ENCODE assay signal across 8 mouse cellular contexts in genomic region chr13:13538585-13539300, GRCm38 (mm10). TPM values are rescaled to one million over a fixed set of nuclear protein-coding genes. Genes with fewer than 3 reads are reported as not detected.
DNase-seq lines count a peak whose midpoint lies in the region; ATAC-seq and TF ChIP-seq lines count a peak whose summit lies in the region.

No protein-coding gene starts in this region.

- no peak overlapping the region for H3K9ac ChIP-seq in heart, embryonic 12.5 days

- H3K27ac ChIP-seq in heart, embryonic 12.5 days (ENCODE audit: poor library complexity, severe bottlenecking), result peak overlapping the region; percentile 83

- no peaks in the 10 kb centered on the region for H3K27me3 ChIP-seq in C2C12 (ENCODE audit: control insufficient read depth, insufficient read depth, insufficient read length)
- H3K27me3 ChIP-seq in heart, embryonic 12.5 days (replicated peaks), result no peaks in the 10 kb centered on the region

- no peak overlapping the region for H3K4me2 ChIP-seq in heart, embryonic 12.5 days

- DNase-seq in frontal cortex, postnatal 25 days (ENCODE audit: low spot score in 2 of 2), result no peak
- peak; percentile 73 for DNase-seq in brain, adult 2 months (ENCODE audit: low read depth, low spot score)
- peak; percentile 28 for DNase-seq in liver
- DNase-seq in naive thymus-derived CD4-positive, alpha-beta T cell, adult 2 months (ENCODE audit: low read depth), result peak; percentile 75
- no peak for DNase-seq in layer of hippocampus, postnatal 10 days (ENCODE audit: low spot score in 2 of 2)

- 8% methylated on average over 4 of the region's 4 CpGs for WGBS in heart, embryonic 12.5 days

- no peaks in the 10 kb centered on the region for H3K79me2 ChIP-seq in C2C12 (ENCODE audit: control insufficient read depth, insufficient read depth)

- H3K9me3 ChIP-seq in heart, embryonic 12.5 days (replicated peaks), result no peaks in the 10 kb centered on the region

- no peak overlapping the region for H3K4me3 ChIP-seq in C2C12 (ENCODE audit: insufficient read depth, poor library complexity, severe bottlenecking)
- H3K4me3 ChIP-seq in heart, embryonic 12.5 days, result no peak overlapping the region

- no peak overlapping the region for H3ac ChIP-seq in C2C12 (ENCODE audit: control insufficient read depth, insufficient read length, low read depth)

- H3K4me1 ChIP-seq in heart, embryonic 12.5 days (replicated peaks), result peaks cover 19% of the 10 kb centered on the region

- no peaks in the 10 kb centered on the region for H3K79me3 ChIP-seq in C2C12 (ENCODE audit: low read depth)

- no peak for TF ChIP-seq CTCF in C2C12 (IDR thresholded peaks at IDR 0.05; ENCODE audit: control insufficient read depth, insufficient read depth, insufficient read length)

- ATAC-seq in frontal cortex, adult (ENCODE audit: low TSS enrichment), result peak; percentile 52
- ATAC-seq in heart, embryonic 12.5 days (ENCODE audit: insufficient number of reproducible peaks, low FRiP score), result peak; percentile 91

- no peaks in the 10 kb centered on the region for H3K36me3 ChIP-seq in C2C12 (ENCODE audit: control insufficient read depth, insufficient read depth)
- H3K36me3 ChIP-seq in heart, embryonic 12.5 days, result no peaks in the 10 kb centered on the region

TF ChIP-seq in C2C12, 6 proteins besides CTCF, POLR2A, EP300 and RAD21:
- TF ChIP-seq MAX (IDR thresholded peaks at IDR 0.05) (peak; percentile 15), USF1 (IDR thresholded peaks at IDR 0.05; ENCODE audit: low read depth) (no peak), MYOD1 (IDR thresholded peaks at IDR 0.05; ENCODE audit: control insufficient read depth, insufficient read length, low read depth) (no peak)

RNA-seq across cellular contexts. Expression of gene Lyst, which starts 51.5 kb away (rescaled TPM):
- 1.7 TPM for polyA plus RNA-seq in C2C12 (2012; fragmentation: generic; extraction: Trizol)
- 4.3 and 4.9 TPM in 2 replicates for polyA plus RNA-seq in heart, embryonic 12.5 days (2016; fragmentation: Nextera tagmentation; extraction: Ambion mirVana)
- total RNA-seq in layer of hippocampus, postnatal 10 days (2021), result 10 to 100 TPM; 44.3 to 47.5 TPM

Comparison
In these comparisons a context has a peak if more than half of its experiments do, and no peak if none do; other contexts are left out.
1. DNase-seq: peak in brain, adult 2 months (single experiment), liver (single experiment) and naive thymus-derived CD4-positive, alpha-beta T cell, adult 2 months (single experiment); none in frontal cortex, postnatal 25 days (0 of 2) and layer of hippocampus, postnatal 10 days (0 of 2).